Mouse (Mus musculus): Measurements from ENCODE around the gene Zbed5.
"Not testable (repeated sequence)": the region's sequence is repeated elsewhere in the genome, so short reads cannot be mapped to it uniquely, and the experiment has no call there.

The Zbed5 gene

DNA sequence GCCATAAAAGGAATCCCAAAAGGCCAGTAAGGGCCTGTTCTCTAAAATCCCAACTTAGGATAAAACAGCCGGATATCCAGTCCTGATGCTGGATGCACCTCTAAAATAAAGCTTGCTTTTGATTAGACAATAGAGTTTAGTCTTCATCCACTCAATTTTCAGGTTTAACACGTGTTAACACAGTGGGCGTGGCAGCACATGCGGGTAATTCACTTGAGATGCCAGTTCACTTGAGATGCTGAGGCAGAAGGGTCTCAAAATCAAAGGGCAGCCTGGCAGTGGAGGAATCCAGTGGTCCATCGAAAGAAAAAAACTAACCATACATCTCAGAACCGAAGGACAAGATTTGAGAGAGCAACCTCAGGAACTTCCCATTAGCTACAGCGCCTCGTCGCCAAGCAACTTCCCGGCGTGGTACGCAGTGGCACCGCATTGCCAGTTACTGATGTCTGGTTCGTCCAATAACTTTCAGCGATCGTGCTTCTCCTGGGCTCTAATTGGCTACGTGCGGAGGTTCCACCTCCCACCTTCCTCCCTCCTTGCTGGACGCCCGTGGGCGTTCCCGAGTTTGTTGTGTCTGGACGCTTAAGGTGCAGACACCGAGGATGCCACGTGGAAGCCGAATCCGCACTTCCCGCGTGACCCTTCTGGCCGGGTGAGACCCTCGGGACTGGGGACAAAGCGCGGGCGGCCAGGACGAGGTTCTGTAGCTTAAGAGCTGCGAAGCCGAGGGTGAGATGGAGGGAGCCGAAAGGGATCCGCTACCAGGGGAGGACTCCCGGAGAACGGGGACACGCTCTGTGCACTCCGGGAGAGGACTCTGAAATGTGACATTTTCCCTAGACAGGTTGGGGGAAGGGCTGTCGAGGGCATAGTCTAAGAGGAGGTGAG lies at the start of gene Zbed5:
Gene Zbed5, plus strand, starts transcription at position 526 of the 891 bp plus-strand sequence.
- DNase-seq: peak; percentile 84

DNA sequence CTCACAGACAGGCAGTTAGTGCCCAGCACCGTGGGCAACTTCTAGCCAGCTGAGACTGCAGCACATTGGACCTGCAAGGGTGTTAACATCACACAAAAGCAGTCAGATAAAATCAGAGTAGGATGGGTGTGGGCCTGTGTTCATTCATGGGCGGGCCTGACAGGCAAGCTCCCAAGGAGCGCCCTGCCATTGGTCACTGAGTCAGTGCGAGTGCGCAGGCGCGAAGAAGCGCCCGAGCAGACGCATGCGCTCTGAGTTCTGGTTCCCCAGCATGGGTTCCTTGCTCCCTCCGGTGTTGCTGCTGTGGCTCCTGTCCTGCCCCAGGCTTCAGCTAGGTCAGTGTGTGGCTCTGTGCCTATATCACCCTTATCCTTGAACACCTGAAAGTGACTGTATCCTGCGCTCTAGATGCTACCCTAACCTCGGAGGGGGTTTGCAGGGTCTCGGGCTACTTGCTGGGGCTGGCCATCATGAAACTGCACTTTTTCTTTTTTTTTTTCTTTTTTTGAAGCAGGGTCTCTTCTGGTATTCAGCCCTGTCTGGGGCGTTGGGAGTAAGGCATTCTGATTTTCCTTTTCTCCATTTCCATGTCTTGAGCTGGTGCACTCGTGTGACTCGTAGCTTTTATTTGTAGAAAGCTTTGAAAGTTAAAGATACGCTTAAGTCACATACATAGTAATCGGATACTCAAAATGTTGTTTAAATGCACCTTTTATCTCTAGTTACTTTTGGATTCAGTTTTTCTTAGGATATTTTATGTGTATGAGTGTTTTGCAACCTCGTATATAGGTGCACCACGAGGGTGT lies 48.6 kb upstream of the Zbed5 start, which contains the start of gene Sumf2:
Gene Sumf2, plus strand, starts transcription at position 235 of the 806 bp plus-strand sequence.
- DNase-seq: peak; percentile 94

DNA sequence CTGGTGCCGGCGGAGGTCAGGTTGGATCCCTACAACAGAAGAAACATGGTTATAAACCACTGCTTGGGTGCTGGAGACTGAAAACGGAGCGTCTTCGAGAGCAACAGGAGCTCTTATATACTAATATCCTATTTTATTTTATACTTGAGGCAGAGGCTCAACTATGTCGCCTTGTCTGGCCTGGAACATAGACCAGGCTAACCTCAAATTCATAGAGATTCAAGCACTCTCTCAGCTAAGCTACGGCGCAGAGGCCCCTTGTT lies 48.0 kb upstream of the Zbed5 start:
- DNase-seq: no peak

DNA sequence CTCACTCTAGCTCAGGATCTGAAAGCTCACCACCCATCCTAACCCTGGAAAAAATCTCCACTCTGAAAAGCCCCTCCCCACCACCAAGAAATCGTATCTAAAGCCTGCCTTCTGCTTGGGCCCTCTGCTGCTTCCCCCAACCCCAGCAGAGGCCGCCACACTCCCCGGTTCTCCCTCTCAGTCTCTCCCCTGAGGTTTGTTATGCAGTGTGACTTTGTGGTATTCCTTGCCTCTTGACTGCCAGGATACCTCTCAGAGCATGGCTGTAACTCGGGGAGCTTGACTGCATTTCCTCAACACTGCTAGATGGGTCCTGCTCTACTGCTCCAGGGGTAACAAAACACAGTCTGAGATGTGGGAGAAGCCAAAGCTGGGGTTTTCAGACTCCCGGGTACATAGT lies 40.4 kb upstream of the Zbed5 start:
- DNase-seq: no peak

DNA sequence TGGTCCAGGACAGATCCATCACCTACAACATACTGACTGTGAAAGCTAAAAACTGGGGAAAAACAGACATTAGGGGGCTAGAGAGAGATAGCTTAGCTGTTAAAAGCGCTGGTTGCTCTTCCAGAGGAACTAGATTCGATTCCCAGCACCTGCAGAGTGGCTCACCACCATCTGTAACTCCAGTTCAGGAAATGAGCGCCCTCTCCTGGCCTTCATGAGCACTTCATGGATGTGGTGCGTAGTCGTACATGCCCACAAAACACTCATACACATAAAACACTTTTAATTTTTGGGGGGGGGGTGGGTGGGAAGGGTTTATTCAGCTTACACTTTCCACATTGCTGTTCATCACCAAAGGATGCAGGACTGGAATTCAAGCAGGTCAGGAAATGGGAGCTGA lies 39.1 kb upstream of the Zbed5 start:
- no peak for DNase-seq

DNA sequence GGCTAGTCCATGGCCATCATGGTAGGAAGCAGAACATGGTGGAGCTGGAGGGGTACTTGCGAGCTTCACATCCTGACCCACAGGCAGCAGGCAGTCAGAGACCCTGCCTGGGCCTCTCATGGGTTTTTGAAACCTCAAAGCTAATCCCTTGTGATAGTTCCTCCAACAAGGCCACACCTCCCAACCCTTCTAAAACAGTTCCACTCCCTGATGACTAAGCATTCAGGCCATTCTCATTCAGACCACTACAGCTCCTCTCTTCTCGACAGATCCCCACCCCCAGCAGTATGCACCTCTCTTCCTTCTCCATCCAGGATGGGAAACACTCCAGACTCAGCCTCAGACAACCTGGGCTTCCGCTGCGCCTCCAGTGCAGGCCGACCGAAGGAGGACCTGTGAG lies 33.2 kb upstream of the Zbed5 start:
- no peak for DNase-seq

DNA sequence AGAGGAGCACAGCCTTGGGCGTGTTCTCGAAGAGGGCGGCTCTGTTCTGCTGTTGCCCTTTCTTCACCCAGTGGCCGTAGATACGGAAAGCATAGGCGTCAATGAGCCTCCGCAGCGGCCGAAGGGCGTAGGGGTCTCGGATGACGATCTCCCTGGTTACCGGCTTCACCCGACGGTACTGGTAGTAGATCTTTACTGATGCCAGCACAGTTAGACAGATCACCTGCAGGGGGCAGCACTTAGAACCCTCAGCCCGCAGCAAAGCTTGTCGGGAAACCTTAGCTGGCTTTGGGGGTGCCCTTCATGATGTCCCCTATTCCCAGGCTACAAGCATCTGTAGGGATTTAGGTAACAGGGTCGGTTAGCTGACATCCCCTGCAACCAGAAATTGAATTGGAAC lies 31.1 kb upstream of the Zbed5 start:
- DNase-seq: peak; percentile 70

DNA sequence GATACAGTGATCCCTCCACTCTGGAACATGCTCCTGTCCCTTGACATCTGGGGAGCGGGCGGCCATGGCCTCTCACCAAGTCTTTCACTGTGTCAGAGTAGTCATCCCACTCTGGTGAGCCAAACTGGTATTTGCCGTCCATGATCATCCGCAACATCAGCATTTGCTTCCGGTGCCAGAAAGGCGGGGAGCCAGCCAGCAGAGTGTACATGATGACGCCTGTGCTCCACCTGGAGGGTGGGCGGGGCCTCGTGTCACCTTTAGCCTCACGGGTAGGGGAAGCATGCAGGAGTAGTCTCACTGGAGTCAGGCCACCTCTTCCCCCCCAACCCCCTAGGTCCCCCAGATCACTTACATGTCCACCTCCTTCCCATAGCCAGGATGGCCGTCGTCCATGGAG lies 29.7 kb upstream of the Zbed5 start:
- no peak for DNase-seq

DNA sequence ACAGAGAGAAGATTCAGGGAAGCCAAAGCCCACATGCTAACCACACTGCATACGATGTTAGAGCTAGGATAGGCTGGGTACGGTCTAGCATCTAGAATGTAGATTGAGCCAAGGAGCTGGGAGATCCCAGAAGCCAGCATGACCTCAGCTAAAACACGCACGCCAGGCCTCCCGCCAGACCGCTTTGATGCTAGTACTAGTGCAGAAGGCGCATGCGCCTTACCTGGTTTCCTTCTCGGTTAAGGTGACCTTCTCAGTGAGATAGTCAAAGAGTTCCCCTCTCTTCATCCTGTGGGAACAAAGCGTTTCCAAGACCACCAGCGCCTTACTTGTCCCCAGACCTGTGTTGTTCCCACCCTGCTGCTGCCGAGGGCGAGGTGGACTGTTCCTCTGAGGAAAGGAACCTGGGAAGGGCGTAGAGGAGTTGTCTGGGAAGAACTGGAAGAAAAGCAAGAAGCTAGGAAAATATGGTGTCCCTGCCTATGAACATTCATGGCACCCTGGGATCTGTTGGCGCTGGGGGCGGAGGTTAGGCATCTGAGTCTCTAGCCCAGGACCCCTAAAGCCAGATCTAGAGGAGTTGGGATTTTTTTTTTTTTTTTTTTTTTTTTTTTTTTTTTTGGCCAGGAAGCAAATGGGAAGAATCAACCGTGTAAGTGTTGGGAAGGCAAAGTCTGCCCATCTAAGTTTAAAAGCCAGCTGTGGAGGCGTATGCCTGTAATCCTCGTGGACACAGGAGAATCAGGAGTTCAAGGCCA lies 26.1 kb upstream of the Zbed5 start:
- no peak for DNase-seq

DNA sequence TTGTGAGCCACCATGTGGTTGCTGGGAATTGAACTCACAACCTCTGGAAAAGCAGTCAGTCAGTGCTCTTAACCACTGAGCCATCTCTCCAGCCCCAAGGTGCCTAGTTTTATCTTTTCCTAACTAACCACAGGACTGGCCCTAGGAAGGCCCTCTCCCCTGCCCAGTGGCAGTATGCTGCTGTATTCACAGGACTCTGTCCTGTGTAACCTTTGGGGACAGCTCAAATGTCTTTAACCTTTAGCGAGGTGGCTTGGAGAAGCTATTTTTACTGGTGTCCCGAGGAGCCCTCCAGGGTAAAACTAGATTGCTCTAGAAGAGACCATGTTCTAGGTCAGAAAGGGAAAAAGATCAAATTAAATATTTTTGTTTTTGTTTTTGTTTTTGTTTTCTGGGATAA lies 24.3 kb upstream of the Zbed5 start:
- no peak for DNase-seq

DNA sequence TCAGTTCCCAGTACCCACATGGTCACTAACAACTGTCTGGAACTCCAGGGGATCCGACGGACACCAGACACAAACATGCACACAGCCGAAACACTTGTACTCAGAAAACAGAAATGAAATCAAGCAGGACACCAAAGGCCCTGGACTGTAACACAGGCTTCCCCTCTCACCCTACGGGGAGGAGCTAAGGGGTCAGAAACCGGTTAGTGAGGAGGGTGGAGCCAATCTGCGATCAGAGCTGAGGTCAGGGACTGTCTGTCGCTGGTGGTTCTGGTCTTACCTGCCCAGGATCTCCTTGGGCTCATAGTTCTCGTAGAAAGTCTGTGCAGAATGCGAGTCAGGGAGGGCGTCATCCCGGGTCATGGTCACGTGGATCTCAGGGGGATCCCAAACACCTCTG lies 21.6 kb upstream of the Zbed5 start:
- no peak for DNase-seq

DNA sequence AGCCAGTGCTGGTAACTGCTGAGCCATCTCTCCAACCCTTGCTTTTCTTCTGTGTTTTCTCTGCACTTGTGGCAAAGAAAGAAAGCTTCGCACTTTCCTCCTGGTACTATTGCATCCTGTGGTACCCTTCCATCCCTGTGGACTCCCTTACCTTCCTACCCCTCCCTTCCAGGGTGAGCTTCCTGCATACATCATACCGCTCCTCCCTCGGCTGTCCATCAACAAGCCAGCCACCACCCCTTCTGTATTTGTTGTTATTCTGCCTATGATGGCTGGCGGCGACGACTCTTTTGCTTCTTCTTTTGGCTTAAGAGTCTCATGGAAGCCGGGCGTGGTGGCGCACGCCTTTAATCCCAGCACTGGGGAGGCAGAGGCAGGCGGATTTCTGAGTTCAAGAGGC lies 20.4 kb upstream of the Zbed5 start:
- DNase-seq: no peak

DNA sequence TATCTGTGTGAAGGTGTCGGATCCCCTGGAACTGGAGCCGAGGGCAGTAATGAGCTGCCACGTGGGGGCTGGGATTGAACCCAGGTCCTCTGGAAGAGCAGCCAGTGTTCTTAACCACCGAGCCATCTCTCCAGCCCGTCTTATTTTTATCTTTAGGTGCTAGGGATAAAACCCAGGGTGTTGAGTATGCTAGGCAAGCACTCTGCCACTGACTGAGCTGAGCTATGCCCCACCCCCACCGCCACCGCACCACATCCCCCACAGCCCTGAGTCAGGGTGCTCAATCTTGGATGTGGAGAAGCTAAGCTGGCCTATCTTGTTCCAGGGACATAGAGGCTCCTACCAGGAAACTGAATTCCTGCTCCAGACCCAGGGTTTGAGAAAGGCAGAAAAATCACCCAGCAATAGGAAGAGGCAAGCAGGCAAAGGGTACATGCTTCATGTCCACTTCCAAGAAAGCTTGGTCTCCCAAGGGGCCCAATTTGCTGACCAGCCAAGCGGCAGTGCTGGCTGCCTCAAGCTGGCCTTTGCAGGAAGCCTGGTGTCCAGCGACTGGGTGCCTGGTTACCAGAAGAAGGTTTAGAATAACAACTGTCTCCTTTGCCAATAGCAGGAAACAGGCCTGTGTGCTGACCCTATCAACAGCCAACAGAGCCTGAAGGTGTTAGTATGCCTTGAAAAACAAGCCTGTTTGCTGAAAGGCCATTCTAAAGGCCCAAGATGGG lies 17.6 kb upstream of the Zbed5 start:
- no peak for DNase-seq

DNA sequence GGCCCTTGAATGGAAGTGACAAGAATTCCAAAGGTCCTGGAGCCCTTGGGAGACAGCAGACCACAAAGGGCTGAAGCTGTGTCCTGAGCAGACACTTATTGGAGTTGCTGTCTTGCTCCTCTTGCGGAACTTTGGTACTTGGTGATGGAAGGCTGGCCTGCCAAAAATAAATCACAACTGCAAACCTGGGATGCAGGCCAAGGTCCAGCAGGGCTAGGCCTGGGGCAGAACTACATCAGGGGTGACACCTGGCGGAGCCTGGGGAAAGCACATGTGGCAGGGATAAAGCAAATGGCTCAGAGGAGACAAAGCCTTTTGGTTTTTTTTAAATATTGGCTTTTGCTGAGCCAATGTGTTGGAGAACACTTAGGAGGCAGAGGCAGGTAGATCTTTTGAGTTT lies 16.6 kb upstream of the Zbed5 start:
- DNase-seq: peak; percentile 53

DNA sequence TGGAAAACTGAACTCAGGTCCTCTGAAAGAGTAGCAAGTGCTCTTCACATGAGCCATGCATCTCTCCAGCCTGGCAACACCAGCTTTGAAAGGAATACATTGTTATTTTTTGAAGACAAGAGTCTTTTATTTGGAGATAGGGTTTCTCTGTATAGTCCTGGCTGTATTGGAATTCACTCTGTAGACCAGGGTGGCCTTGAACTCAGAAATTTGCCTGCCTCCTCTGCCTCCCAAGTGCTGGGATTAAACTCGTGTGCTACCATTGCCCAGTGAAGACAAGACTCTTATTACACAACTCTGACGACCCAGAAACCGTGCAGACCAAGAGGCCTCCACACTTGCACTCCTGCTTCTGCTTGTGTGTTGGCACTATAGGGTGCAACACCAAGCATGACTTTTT lies 15.6 kb upstream of the Zbed5 start:
- DNase-seq: no peak

DNA sequence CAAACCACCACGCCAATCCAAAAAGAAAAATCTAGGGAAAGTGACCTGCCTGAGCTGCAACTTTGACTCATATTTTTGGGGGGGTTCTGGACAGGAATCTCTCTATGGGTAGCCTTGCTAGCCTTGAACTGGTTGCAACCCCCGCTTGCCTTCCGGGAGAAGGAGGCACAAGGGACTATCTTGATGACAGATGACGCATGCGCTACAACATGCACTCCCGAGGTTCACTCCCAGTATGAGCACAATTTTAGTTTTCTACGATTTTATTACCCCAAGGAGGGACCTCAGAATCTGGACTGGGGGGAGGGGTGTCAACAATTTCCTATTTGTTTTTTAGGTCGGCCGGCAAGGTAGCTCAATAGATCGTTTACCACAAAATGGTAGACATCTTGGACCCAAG lies 9.3 kb upstream of the Zbed5 start:
- DNase-seq: no peak

DNA sequence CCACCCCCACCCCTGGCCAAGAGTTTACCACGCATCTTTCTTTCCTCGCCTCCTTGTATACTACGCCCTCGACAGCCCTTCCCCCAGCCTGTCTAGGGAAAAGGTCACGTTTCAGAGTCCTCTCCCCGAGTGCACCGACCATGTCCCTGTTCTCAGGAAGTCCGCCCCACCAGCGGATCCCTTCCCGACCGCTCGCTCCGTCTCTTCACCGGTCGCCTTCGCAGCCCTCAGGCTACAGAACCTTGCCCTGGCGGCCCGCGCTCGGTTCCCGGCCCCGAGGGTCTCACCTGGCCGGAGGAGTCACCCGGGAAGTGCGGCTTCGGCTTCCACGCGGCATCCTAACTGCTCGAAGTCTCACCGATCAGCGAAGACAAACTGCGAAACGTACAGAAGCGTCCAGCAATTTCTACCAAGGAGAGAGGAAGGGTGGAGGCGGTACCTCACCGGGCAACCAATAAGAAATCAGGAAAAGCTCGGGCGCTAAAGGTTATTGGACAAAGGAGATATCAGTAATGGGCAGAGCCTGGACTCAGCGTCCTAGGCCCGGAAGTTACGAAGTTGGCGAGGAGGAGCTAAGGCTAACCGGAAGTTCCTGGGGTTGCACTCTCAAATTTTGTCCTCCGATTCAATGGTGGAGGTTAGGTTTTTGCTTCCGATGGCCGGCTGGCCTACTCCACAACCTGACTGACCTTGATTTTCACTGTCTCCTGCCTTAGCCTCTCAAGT lies 8.4 kb upstream of the Zbed5 start, which contains the start of gene Chchd2:
Gene Chchd2, minus strand, starts transcription at position 560 of the 726 bp plus-strand sequence.
- DNase-seq: peak; percentile 84

DNA sequence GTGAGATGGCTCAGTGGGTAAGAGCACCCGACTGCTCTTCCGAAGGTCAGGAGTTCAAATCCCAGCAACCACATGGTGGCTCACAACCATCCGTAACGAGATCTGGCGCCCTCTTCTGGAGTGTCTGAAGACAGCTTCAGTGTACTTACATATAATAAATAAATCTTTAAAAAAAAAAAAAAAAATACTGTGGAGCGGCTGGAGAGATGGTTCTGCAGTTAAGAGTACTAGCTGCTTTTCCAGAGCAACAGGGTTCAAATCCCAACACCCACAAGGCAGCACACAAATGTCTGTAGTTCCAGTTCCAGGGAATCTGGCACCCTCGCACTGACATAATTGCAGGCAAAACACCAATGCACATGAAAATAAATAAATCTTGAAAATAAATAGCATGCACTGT lies 5.1 kb upstream of the Zbed5 start:
- DNase-seq: not testable (repeated sequence)

DNA sequence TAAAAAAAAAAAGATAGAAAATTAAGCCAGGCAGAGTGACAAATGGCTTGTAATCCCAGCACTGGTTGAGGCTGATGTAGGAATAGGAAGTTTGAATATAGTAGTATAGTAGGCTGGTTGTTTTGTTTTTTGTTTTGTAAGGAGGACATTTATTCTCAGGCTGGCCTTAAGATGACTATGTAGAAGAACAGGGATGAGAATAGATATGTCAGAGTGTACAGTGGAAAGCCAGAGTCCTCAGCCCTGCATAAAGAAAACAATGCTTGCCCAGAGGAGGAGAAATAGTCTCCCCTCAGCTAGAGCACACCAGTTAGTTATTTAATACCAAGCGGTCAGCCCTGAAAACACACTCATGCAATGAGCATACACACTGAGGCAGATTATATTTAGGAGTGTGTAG lies 2.9 kb downstream of the Zbed5 start, which contains the start of gene Phkg1:
Gene Phkg1, minus strand, starts transcription at position 101 of the 400 bp plus-strand sequence.
- DNase-seq: no peak

DNA sequence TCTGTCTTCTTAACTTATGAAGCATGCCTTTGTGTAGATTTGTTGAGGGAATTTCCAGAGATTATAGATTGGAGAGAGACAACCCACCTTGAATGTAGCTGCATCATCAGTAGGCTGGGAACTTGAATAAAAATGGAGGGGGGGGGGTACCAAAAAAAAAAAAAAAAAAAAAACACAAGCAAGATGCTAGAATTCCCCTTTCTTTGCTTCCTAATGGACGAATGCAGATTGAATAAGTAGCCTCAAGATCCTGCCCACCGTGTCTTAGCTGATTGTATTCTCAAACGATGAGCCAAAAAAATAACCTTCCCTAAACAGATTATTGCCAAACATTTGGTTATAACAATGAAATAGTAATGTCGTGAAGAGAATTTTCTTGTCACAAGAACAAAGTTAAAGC lies 12.3 kb downstream of the Zbed5 start:
- DNase-seq: no peak

DNA sequence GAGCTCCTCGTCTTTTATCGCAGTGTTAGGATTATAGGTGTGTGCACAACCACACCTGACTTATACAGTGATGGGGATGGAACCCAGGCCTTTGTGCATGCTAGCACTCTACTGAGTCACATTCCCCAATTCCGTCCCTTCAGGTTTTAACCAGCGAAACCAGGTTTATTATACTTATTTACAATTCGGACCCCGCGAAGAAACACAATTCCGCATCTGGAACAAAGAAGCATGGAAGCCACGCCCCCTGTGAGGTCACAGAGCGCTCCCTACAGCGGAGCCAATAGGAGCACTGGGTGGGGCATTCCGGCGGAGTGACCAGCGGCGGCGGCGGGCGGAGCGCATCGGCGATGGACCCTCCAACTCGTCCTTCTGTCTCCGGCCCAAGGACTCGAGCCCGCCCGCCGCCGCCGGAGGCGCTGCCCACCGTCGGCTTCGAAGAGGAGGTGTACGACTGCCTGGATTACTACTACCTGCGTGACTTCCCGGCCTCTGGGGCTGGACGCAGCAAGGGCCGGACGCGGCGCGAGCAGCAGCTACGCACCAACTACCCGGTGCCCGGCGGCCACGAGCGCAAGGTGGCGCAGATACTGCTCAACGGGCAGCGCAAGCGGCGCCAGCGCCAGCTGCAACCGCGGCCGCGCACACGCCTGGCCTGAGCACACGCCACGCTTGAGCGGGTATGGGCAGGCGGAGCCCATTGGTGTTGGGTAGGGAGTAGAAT lies 12.9 kb downstream of the Zbed5 start, which contains the start of gene Nupr1l:
Gene Nupr1l, plus strand, starts transcription at position 299 of the 724 bp plus-strand sequence.
- peak; percentile 90 for DNase-seq
